Mouse (Mus musculus) c-Kit-positive CD71-positive TER-119-positive erythroid progenitor cells, embryonic 14.5 days (primary cell): ENCODE results near the gene Il17c.
A peak's percentile ranks its signal among the peaks of the same experiment; 100 is the strongest.

Source experiments
- DNase-seq: peaks from one replicate; pipeline ENCODE4 v3.0.0-alpha.2; 2013; ENCODE audit warnings: low spot score

Gene Il17c

GRCm38 (mm10) chr8:122421376-122422070 is at the start of gene Il17c:
Il17c (plus strand) TSS chr8:122422020.
- no peak for DNase-seq

- DNase-seq, result no peak
Observed at GRCm38 (mm10) chr8:122375320-122375719, 46.5 kb upstream of the Il17c start.

- no peak for DNase-seq
Observed at GRCm38 (mm10) chr8:122375751-122376364, 46.0 kb upstream of the Il17c start.

- peak; percentile 98 for DNase-seq
Observed at GRCm38 (mm10) chr8:122376365-122377231, 45.2 kb upstream of the Il17c start, which contains the start of gene Zc3h18. Zc3h18 (plus strand) TSS chr8:122376609.

GRCm38 (mm10) chr8:122383039-122383438 is 38.8 kb upstream of the Il17c start:
- DNase-seq, result no peak

- DNase-seq, result no peak
Observed at GRCm38 (mm10) chr8:122389357-122389756, 32.5 kb upstream of the Il17c start.

GRCm38 (mm10) chr8:122390758-122391157 is 31.1 kb upstream of the Il17c start:
- no peak for DNase-seq

GRCm38 (mm10) chr8:122393717-122394116 is 28.1 kb upstream of the Il17c start:
- no peak for DNase-seq

GRCm38 (mm10) chr8:122395291-122395690 is 26.5 kb upstream of the Il17c start:
- DNase-seq, result no peak

- DNase-seq, result no peak
Observed at GRCm38 (mm10) chr8:122398186-122398585, 23.6 kb upstream of the Il17c start.

GRCm38 (mm10) chr8:122405146-122405805 is 16.5 kb upstream of the Il17c start:
- DNase-seq, result no peak

GRCm38 (mm10) chr8:122407678-122408077 is 14.1 kb upstream of the Il17c start:
- DNase-seq, result no peak

- DNase-seq, result no peak
Observed at GRCm38 (mm10) chr8:122414311-122414710, 7.5 kb upstream of the Il17c start.

GRCm38 (mm10) chr8:122415554-122415953 is 6.3 kb upstream of the Il17c start:
- DNase-seq, result no peak

- no peak for DNase-seq
Observed at GRCm38 (mm10) chr8:122419881-122420555, 1.8 kb upstream of the Il17c start.

GRCm38 (mm10) chr8:122423217-122423616 is 1.4 kb downstream of the Il17c start:
- no peak for DNase-seq

- DNase-seq, result no peak
Observed at GRCm38 (mm10) chr8:122423659-122424058, 1.8 kb downstream of the Il17c start.

- DNase-seq, result no peak
Observed at GRCm38 (mm10) chr8:122426145-122426544, 4.3 kb downstream of the Il17c start.

- no peak for DNase-seq
Observed at GRCm38 (mm10) chr8:122427607-122428006, 5.8 kb downstream of the Il17c start.

- DNase-seq, result no peak
Observed at GRCm38 (mm10) chr8:122428163-122428562, 6.3 kb downstream of the Il17c start.

- DNase-seq, result no peak
Observed at GRCm38 (mm10) chr8:122430058-122430636, 8.3 kb downstream of the Il17c start.
